Mouse (Mus musculus): ENCODE data around the gene Mnx1.
"Not testable (repeated sequence)": the region's sequence is repeated elsewhere in the genome, so short reads cannot be mapped to it uniquely, and the experiment has no call there.

Mnx1 gene

DNA sequence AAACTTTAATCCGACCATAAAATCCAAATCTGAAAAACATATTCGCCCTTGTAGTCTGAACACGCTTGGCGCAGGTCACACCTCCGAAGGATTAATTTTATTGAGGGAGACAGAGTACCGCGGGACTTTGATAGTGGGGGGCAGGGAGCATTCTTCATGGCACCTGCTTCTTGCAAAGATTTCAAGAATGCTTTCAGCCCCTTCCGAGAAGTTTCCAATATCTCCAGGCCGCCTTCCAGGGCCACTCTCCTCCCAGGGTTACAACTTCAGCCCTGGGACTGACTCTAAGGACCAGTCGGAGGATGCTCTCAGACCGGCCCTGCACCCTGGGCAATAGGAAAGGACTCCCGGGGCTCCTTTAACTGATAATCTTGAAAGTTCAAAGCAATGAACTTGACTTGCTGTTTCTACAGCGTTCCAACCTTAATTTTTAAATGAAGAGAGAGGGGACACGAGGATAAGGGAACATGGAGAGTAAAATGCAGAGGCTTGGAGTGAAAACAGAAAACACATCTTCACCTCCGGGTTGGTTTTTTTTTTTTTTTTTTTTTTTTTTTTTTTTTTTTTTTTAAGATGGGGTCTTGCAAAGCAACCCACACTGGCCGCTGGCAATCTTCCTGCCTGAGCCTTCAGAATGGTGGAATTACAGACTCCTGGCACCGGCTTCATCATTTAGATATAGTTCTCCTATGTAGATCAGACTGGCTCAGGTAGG, 9.8 kb downstream of the Mnx1 start:
- DNase-seq (ENCODE audit: inconsistent ontology term) = no peak

DNA sequence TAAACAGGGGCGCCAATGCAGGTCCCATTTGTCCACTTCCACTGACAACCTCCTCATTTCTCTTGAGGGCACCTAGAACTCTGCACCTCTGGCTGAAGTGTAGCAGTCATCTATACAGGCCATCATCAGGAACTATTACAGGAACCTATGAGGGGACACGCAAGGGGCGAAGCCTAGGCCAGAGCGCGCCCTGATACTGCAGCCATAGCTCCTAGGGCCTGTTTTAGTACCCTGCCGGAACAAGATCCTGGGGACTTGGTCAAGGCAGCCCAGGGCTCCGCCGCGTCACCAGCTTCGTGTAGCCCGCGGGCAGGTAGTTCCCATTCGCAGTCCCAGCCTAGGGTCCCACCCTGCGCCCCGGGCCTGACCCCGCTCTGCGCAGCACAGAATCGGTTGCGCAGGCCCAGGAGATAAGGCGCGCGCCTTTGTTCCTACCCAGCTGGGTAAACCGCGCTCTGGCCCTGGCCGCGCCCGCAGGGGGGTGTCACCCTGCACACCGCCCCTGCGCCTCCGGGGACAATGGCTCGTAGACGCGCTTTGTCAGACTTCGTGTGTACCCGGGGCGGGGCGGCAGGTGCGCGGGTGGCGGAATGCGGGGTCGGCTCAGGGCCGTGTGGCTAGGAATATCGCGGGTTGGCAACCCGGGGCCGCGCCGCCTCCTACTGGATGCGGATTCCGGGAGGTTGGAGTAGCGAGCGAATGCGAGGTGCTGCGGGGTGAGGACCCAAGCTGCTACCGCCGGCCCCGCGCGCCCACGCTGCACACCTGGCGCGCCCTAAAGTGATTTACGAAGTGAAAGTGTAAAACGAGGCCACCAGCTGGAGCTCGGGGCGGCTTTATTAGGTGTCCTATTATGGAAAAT, 10.6 kb downstream of the Mnx1 start:
- DNase-seq (ENCODE audit: inconsistent ontology term) = no peak

DNA sequence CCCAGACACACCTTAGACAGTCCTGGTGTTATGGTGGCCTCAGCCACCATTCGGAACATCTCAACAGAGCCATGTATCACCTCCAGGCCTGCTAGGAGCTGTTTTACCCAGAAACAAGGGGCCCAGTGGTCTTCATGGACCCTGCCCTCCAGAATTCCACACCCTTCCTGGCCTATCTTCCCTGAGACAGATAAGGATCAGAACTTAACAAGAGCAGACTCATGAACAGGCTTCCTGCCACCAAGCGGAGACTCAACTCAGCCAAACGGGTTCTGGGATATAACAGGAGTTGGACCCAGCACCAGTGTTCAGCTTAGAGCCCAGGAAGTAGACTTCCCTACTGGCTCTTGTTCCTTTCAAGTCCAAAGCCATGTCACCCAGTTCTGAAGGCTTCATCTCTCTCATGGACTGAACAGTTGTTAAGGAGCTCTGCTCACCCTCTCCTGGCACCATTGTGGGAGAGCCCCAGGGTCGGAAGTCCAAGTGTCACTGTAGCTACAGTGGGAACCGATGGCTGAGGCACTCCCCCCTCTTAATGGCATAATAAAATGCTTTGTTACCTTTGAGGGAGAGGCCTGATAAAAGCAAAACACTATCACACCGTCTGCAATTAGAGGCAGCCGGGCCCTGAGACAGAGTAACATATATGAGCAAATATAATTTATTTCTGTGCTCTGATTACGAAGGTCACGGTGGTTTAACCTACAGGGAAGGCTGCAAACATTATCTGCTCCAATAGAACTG, 15.2 kb downstream of the Mnx1 start:
- DNase-seq (ENCODE audit: inconsistent ontology term) = no peak

GRCm38 (mm10) chr5:29456895-29457656, 21.2 kb downstream of the Mnx1 start:
- DNase-seq (ENCODE audit: inconsistent ontology term) = no peak

DNA sequence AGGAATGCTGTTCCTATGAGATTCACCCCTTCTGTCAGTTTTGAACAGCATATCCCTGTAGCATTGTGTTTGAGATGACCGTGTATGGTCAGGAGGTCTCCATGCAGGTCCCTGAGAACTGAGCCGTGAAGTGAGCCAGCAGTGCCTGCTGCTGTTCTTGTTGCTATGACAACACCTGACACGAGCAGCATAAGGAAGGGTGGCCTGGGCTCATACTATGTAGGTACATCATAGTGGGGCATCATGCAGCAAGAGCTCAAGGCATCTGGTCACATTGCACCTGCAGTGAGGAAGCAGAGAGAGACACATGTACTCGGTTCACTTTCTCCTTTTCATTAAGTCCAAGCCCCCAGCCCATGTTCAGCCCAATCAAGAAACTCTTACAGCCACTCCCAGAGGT, 25.9 kb downstream of the Mnx1 start:
- no peak for DNase-seq (ENCODE audit: inconsistent ontology term)

DNA sequence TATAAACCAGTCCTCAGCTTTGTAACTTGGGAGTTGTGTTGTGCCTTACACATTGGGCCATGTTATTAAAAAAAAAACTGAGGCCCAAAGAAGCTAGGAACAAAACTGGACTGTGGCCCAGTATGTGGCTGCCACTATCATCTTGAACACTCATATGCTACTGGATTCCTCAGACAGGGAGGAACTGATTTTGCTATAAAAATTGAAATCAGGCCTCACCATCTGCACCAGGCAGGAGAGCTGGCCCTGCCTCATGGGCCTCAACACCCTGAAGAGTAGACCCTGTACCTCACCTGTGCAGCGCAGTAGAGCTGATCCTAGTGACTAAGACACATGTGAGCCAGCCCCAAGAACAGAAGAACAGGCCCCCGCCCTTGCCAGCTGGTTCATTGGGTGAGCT, 33.0 kb downstream of the Mnx1 start:
- no peak for DNase-seq (ENCODE audit: inconsistent ontology term)

DNA sequence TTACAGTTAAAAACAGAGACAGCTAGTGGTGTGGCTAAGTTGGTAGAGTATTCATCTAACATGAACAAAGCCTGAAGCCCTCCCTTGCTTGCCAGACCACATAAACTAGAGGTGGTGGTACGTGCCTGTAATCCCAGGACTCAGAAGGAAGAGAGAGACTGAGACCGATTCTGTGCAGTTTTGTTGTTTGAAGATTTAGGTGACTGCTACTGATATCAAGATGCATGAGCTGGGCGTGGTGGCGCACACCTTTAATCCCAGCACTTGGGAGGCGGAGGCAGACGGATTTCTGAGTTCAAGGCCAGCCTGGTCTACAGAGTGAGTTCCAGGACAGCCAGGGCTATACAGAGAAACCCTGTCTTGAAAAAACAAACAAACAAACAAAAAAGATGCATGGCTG, 41.5 kb downstream of the Mnx1 start:
- DNase-seq (ENCODE audit: inconsistent ontology term) = not testable (repeated sequence)

DNA sequence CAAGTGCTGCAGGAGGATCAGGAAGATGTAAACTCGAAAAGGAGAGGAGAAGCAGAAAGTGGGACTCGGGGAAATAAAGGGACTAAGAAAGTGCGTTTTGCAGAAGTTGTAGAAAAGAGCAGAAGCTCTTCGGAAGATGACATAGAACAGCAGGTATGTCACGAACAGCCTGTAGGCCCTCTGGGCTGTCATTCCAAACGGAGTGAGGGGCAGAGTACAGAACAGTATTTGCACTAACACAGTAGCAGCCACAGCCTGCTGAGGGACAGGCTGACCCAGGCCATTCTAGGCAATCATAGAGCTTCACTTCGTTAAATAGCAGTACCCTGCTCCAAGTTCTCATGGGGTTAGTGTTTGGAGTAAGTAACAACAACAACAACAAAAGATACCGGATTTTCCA, 42.8 kb downstream of the Mnx1 start:
- no peak for DNase-seq (ENCODE audit: inconsistent ontology term)

DNA sequence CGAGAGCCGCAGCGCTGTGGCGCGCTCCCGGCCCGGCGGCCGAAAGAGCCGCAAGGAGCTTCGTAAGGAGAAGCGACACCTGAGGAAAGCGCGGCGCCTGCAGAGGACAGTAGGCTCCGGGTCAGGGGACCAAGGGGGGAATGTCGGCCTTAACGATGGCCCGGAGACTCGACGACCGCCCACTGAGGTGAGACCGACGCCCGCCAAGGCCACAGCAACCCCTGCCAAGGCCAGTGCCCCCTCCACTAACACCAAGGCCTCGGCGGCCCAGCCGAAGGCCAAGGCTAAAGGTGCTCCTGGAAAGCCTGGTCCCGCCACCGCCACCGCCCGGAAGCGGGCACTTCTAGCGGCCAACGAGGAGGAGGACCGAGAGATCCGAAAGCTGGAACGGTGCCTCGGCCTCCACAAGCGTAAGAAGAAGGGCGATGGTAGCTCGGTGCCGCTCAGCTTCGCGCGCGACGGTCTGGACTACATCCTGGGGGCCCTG, 43.4 kb downstream of the Mnx1 start:
- DNase-seq (ENCODE audit: inconsistent ontology term) = peak; percentile 63

- peak; percentile 91 for DNase-seq (ENCODE audit: inconsistent ontology term)
These were observed 43.9 kb downstream of the Mnx1 start, which contains the start of gene Nom1 for GRCm38 (mm10) chr5:29434228-29434871. TSS of gene Nom1 (plus strand) at chr5:29434664.

DNA sequence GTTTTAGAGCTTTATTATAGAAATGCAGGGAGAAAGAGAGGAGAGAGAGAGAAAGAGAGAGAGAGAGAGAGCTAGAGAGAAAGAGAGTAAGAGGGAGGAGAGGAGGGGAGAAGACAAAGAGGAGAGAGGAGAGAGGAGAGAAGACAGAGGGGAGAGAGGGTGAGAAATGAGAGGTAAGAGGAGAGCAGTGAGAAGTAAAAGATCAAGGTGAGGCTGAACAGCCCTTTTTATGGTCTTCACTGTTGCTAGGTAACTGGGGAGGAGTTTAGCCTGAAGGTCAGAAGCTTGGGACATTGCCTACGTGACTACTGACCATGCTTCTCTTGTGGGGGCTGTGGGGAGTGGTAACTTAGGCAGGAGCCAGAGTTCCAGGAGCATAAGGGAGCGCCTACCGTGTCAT, 54.9 kb downstream of the Mnx1 start:
- not testable (repeated sequence) for DNase-seq (ENCODE audit: inconsistent ontology term)

Measured in Muller cell, postnatal 12 days (primary cell).